Mouse (Mus musculus): ENCODE measurements around the gene Rhox2f.
"Not testable (repeated sequence)": the region's sequence is repeated elsewhere in the genome, so short reads cannot be mapped to it uniquely, and the experiment has no call there.

Gene Rhox2f

DNA sequence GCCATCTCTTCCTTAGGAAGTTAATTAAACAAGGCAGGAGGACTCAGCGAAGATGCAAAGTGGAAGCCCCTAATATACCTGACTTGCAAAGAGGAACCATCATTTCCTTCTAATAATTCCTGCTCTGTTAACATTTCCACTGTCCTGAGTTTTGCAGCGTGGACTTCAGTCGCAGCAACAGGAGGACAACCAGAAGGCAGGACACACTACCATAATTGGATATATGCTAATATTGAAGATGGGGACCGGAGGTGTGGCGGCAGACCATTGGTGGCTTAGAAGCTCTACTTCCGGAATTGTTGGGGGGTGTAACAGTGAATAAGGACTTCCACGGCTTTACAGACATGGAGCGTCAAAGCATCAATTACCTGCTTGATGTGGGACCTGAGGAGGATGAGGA, at the start of gene Rhox2f:
Gene Rhox2f (plus strand): TSS at position 301 of the 400 bp plus-strand sequence.
- DNase-seq (ENCODE audit: low spot score in 2 of 2) = not testable (repeated sequence)

DNA sequence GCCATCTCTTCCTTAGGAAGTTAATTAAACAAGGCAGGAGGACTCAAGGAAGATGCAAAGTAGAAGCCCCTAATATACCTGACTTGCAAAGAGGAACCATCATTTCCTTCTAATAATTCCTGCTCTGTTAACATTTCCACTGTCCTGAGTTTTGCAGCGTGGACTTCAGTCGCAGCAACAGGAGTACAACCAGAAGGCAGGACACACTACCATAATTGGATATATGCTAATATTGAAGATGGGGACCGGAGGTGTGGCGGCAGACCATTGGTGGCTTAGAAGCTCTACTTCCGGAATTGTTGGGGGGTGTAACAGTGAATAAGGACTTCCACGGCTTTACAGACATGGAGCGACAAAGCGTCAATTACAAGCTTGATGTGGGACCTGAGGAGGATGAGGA, 41.1 kb upstream of the Rhox2f start, which contains the start of gene Rhox2e:
Gene Rhox2e (plus strand): TSS at position 301 of the 400 bp plus-strand sequence.
- not testable (repeated sequence) for DNase-seq (ENCODE audit: low spot score in 2 of 2)

DNA sequence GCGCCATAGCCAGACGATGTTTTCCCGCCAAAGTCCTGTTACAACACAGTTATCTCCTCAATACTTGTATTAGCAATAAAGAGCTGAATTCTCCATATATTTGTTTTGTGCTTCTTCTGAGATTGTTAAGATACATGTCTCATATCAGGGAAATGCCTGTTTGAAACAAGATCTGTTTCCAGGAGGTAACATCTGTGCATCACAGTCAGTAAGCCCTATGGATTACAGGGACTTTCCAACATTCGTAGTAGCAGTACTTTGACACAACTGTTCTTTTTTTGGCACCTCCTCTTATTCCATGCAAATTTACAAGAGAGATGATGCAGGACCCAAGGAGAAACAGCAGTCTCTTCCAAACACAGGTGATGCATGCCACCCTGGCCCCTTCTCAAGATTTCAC, 29.5 kb upstream of the Rhox2f start, which contains the start of gene Rhox3e:
Gene Rhox3e (plus strand): TSS at position 301 of the 400 bp plus-strand sequence.
- not testable (repeated sequence) for DNase-seq (ENCODE audit: low spot score in 2 of 2)

DNA sequence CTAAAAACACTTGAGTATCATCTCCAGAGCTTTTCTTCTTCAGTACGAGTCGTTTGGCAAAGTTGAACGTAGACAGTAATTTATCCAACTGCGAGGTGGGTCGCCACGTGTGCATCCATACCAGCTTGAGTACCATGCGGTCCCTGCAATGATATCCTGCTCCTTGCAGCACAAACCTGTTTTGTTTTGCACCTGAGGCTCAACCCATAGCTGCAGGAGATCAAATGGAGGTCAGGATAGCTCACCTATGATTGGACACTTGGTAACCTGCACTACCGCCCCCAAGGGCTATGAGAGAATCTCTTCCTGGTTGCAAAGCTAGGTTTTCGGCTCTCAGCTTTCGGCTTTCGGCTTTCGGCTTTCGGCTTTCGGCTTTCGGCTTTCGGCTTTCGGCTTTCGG, 14.1 kb upstream of the Rhox2f start, which contains the start of gene Rhox4e:
Gene Rhox4e (plus strand): TSS at position 301 of the 400 bp plus-strand sequence.
- DNase-seq (ENCODE audit: low spot score in 2 of 2) = not testable (repeated sequence)

DNA sequence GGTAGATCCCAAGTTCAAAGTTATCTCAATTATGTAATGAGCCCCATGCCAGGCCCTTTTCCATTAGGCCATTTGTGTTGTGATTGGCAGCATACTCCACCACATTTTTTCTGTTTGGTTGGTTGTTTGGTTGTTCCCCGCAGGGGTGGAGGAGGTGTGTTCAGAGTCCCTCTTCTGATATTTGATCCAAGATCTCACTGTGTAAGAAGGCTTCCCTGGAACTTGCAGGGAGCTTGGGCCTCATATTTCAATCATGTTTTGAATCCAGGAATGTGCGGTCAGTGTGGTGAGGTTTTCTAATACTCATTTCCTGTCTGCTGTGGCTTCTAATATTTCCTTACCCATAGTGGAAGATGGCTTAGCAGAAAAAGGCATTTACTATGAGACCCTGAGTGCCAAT, 1.4 kb downstream of the Rhox2f start:
- not testable (repeated sequence) for DNase-seq (ENCODE audit: low spot score in 2 of 2)

DNA sequence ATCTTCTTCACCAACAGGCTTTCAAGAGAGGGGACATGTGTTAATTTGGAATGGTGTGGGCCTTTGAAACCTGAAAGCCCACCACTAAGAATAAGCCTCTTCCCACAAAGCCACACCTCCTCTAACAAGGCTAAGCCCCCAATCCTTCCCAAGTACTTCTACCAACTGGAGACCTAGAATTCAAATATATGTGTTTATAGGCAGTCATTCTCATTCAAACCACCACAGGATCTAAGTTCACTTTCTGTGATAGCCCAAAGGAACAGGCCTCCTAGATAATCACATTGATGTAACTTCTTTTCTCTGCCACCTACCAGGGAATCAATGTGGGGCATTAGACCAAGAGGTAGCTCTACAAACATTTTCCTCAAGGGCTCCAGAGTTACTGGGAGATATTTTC, 9.5 kb downstream of the Rhox2f start, which contains the start of gene Rhox3f:
Gene Rhox3f (plus strand): TSS at position 301 of the 400 bp plus-strand sequence.
- DNase-seq (ENCODE audit: low spot score in 2 of 2) = not testable (repeated sequence)

GRCm38 (mm10) chrX:37607604-37608003, 36.4 kb downstream of the Rhox2f start, which contains the start of gene Rhox4f:
Gene Rhox4f (minus strand): TSS chrX:37607704.
- not testable (repeated sequence) for DNase-seq (ENCODE audit: low spot score in 2 of 2)
